Mouse (Mus musculus) intestine, embryonic 14.5 days (tissue): ENCODE results near the gene Ppp1r1b. TPM values are rescaled to one million over a fixed set of nuclear protein-coding genes. Genes with fewer than 3 reads are reported as not detected.
A peak's percentile ranks its signal among the peaks of the same experiment; 100 is the strongest.

Experiments
- ATAC-seq: fragments of 200-750 bp; cut with Nextera tagmentation; replicated peaks from 2 replicates; pipeline ENCODE4 v1.8.0; 2017; ENCODE audit warnings: low read depth, moderate number of reproducible peaks, moderate TSS enrichment, moderate library complexity; ENCODE audit not compliant: low FRiP score, low TSS enrichment
- DNase-seq: peaks from one replicate; pipeline ENCODE4 v3.0.0-alpha.2; 2018; ENCODE audit warnings: low spot score
- H3K27ac ChIP-seq: fragments of 300-500 bp; sonication (generic); 2 replicates; pipeline ENCODE4 v1.5.1; 2014; ENCODE audit warnings: low read depth, mild to moderate bottlenecking, control low read depth
- H3K27me3 ChIP-seq: fragments of 300-500 bp; sonication (generic); replicated peaks from 2 replicates; pipeline ENCODE4 v1.6.1; 2014; ENCODE audit warnings: low read length, control low read depth; ENCODE audit not compliant: control insufficient read depth, insufficient read depth
- H3K36me3 ChIP-seq: fragments of 300-500 bp; sonication (generic); 2 replicates; pipeline ENCODE4 v1.6.1; 2014; ENCODE audit warnings: low read length, control low read depth; ENCODE audit not compliant: control insufficient read depth, insufficient read depth
- H3K4me1 ChIP-seq: fragments of 300-500 bp; sonication (generic); replicated peaks from 2 replicates; pipeline ENCODE4 v1.6.1; 2014; ENCODE audit warnings: low read length, control low read depth, mixed read lengths; ENCODE audit not compliant: control insufficient read depth, insufficient read depth
- H3K4me2 ChIP-seq: fragments of 300-500 bp; sonication (generic); 2 replicates; pipeline ENCODE4 v1.6.1; 2014; ENCODE audit warnings: low read length
- H3K4me3 ChIP-seq: fragments of 300-500 bp; sonication (generic); 2 replicates; pipeline ENCODE4 v1.5.1; 2014; ENCODE audit warnings: low read depth, low read length, control low read depth, mixed read lengths
- H3K9ac ChIP-seq: fragments of 300-500 bp; sonication (generic); 2 replicates; pipeline ENCODE4 v1.6.1; 2014; ENCODE audit warnings: mild to moderate bottlenecking, low read length
- H3K9me3 ChIP-seq: fragments of 300-500 bp; sonication (generic); 2 replicates; pipeline ENCODE4 v1.6.1; 2016; ENCODE audit warnings: low read length, control low read depth; ENCODE audit not compliant: control insufficient read depth
- WGBS: fragments of 180-500 bp; shearing (Covaris S2); extraction: QIAGEN DNeasy Blood & Tissue Kit; methylation state at CpG from one replicate; pipeline ENCODE4 v1.1.7; 2014; 5-methylcytosine and 5-hydroxymethylcytosine counted together
- polyA plus RNA-seq: library from polyadenylated mRNA; unstranded; fragments of >200 nt; fragmentation: Nextera tagmentation; extraction: Ambion mirVana; gene quantifications from 2 replicates; pipeline ENCODE4 v1.2.1, GENCODE M21; 2014

The Ppp1r1b gene
- polyA plus RNA-seq, 1 experiment from 2014 or later: 22.6 TPM

- Histone ChIP-seq H3K4me1 (peaks cover 9% of the 10 kb centered on the region; the same call in 1 of the 2 replicates), H3K27ac (no peak overlapping the region), H3K9me3 (no peaks in the 10 kb centered on the region), H3K27me3 (peaks cover 100% of the 10 kb centered on the region), H3K36me3 (no peaks in the 10 kb centered on the region), H3K4me2 (no peak overlapping the region), H3K9ac (no peak overlapping the region), H3K4me3 (no peak overlapping the region)
- no peak for ATAC-seq
- no peak for DNase-seq
- 45% methylated on average over 1 of the region's 1 CpGs for WGBS
Observed at GRCm38 (mm10) chr11:98331401-98331800, 16.8 kb upstream of the Ppp1r1b start.

GRCm38 (mm10) chr11:98332186-98332585 lies 16.0 kb upstream of the Ppp1r1b start:
- H3K27me3 ChIP-seq: peaks cover 100% of the 10 kb centered on the region
- WGBS: 80% methylated on average over 3 of the region's 3 CpGs
- H3K36me3 ChIP-seq: no peaks in the 10 kb centered on the region
- H3K4me2 ChIP-seq: no peak overlapping the region
- no peak overlapping the region for H3K27ac ChIP-seq
- DNase-seq (no peak), ATAC-seq (no peak)
- no peaks in the 10 kb centered on the region for H3K9me3 ChIP-seq
- peaks cover 9% of the 10 kb centered on the region; the same call in 1 of the 2 replicates for H3K4me1 ChIP-seq
- H3K4me3 ChIP-seq: no peak overlapping the region
- no peak overlapping the region for H3K9ac ChIP-seq

GRCm38 (mm10) chr11:98332841-98333240 lies 15.4 kb upstream of the Ppp1r1b start:
- Histone ChIP-seq H3K36me3 (no peaks in the 10 kb centered on the region), H3K4me1 (peaks cover 6% of the 10 kb centered on the region; the same call in 1 of the 2 replicates), H3K4me3 (no peak overlapping the region), H3K9ac (no peak overlapping the region), H3K4me2 (no peak overlapping the region), H3K27ac (no peak overlapping the region), H3K27me3 (peaks cover 100% of the 10 kb centered on the region), H3K9me3 (no peaks in the 10 kb centered on the region)
- 75% methylated on average over 4 of the region's 4 CpGs for WGBS
- no peak for DNase-seq
- no peak for ATAC-seq

- Histone ChIP-seq H3K9me3 (no peaks in the 10 kb centered on the region), H3K4me1 (peaks cover 5% of the 10 kb centered on the region; the same call in 1 of the 2 replicates), H3K9ac (no peak overlapping the region), H3K36me3 (no peaks in the 10 kb centered on the region), H3K4me3 (no peak overlapping the region), H3K27me3 (peaks cover 100% of the 10 kb centered on the region), H3K4me2 (no peak overlapping the region), H3K27ac (no peak overlapping the region)
- 73% methylated on average over 10 of the region's 10 CpGs for WGBS
- DNase-seq (no peak), ATAC-seq (no peak)
Observed at GRCm38 (mm10) chr11:98333263-98333696, 14.9 kb upstream of the Ppp1r1b start.

GRCm38 (mm10) chr11:98333981-98334741 lies 14.0 kb upstream of the Ppp1r1b start:
- WGBS: 3% methylated on average over 40 of the region's 41 CpGs
- H3K4me1 ChIP-seq: peaks cover 8% of the 10 kb centered on the region

GRCm38 (mm10) chr11:98335250-98335649 lies 13.0 kb upstream of the Ppp1r1b start:
- Histone ChIP-seq H3K4me1 (peaks cover 10% of the 10 kb centered on the region), H3K9me3 (no peaks in the 10 kb centered on the region), H3K27me3 (peaks cover 100% of the 10 kb centered on the region), H3K36me3 (no peaks in the 10 kb centered on the region), H3K4me3 (no peak overlapping the region), H3K27ac (no peak overlapping the region), H3K4me2 (no peak overlapping the region), H3K9ac (no peak overlapping the region)
- ATAC-seq: no peak
- DNase-seq: no peak
- WGBS: 6% methylated on average over 9 of the region's 9 CpGs

More at GRCm38 (mm10) chr11:98333981-98334741, 14.0 kb upstream of the Ppp1r1b start:
- Histone ChIP-seq H3K9ac (no peak overlapping the region), H3K27ac (no peak overlapping the region), H3K27me3 (peaks cover 100% of the 10 kb centered on the region), H3K36me3 (no peaks in the 10 kb centered on the region), H3K9me3 (no peaks in the 10 kb centered on the region), H3K4me2 (peak overlapping the region; percentile 23; the same call in 1 of the 2 replicates), H3K4me3 (peak overlapping the region; percentile 10; the same call in 1 of the 2 replicates)
- ATAC-seq (no peak), DNase-seq (no peak)

GRCm38 (mm10) chr11:98336245-98337107 lies 11.7 kb upstream of the Ppp1r1b start:
- H3K4me3 ChIP-seq: no peak overlapping the region
- ATAC-seq: no peak
- 19% methylated on average over 13 of the region's 13 CpGs for WGBS

GRCm38 (mm10) chr11:98338507-98338961 lies 9.7 kb upstream of the Ppp1r1b start:
- DNase-seq (no peak), ATAC-seq (no peak)
- Histone ChIP-seq H3K4me1 (peaks cover 16% of the 10 kb centered on the region), H3K27me3 (peaks cover 86% of the 10 kb centered on the region), H3K36me3 (no peaks in the 10 kb centered on the region), H3K9me3 (no peaks in the 10 kb centered on the region), H3K4me2 (peak overlapping the region; percentile 91), H3K9ac (peak overlapping the region; percentile 29; the same call in 1 of the 2 replicates), H3K27ac (no peak overlapping the region), H3K4me3 (peak overlapping the region; percentile 47)
- under 1% methylated on average over 52 of the region's 57 CpGs for WGBS

More at GRCm38 (mm10) chr11:98336245-98337107, 11.7 kb upstream of the Ppp1r1b start:
- Histone ChIP-seq H3K4me1 (peaks cover 10% of the 10 kb centered on the region), H3K27ac (no peak overlapping the region), H3K4me2 (no peak overlapping the region), H3K36me3 (no peaks in the 10 kb centered on the region), H3K27me3 (peaks cover 98% of the 10 kb centered on the region), H3K9ac (no peak overlapping the region), H3K9me3 (no peaks in the 10 kb centered on the region)
- DNase-seq: no peak
